Mouse (Mus musculus) retina, adult 2 months (tissue): ENCODE measurements around the gene Golph3.

Experiments used
- DNase-seq: peaks from one replicate; pipeline ENCODE4 v3.0.0-alpha.2; 2012; ENCODE audit warnings: low read depth, low spot score

Gene Golph3

DNA sequence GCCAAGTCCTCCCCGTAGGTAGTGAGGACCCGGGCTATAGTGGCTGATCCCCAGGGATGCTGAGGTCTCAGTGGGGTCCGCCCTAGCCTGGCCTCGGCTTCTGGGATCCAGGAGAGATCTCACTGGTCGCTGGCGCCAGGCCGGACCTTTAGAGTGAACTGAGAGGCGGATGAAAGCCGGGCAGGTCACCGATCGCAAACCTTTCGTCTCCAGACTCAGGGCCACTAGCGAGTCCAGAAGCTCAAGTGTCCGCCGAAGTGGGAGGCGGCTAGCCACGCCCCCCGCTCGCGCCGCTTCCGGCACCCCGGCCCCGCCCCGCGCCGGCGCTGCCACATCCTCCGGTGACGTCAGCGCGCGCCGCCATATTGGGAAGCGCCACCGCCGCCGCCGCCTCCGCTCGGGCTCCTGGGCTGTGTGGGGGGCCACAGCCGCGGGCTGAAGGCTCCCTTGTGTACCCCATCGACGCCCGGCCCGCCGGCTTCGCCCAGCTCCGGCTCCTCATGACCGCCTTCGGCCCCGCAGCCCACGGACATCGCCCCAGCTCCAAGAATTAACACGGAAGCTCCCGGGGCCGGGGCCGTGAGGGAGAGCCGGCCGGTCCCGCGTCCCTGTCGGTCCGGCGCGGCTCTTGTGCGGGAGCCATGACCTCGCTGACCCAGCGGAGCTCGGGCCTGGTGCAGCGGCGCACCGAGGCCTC is at the start of gene Golph3:
TSS of gene Golph3 (plus strand) at position 360 of the 697 bp plus-strand sequence.
- peak; percentile 80 for DNase-seq

DNA sequence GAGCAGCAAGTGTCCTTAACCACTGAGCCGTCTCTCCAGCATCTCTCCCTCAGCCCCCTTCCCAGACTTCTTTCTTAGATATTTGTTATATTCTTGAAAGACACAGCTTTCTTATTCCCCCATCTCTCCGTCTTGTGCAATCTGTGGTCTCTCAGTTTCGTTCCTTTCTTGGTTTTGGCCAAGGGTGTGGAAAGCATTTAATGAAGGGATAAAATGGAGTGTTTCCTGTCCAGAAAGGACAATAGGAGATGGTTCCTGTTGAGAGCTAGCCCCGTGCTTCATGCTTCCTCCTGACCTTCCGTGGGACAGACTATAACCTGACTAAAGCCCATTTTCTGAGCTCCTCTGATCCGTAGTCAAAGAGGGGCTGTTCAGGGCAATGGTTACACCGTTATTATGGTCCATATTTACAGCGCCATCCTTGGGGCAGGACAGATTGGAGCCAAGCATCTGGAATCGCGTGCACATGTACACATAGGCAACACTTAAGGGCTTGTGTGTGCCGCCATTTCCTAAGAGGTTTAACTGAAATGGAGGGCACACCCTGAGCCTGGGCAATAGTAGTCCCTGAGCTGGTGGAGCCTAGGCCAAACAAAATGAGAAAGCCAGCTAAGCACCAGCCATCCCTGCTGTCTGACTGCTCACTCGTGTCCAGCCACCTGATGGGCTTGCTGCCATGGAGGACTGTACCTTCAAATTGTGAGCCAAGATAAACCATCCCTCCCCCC is 47.8 kb upstream of the Golph3 start:
- no peak for DNase-seq

DNA sequence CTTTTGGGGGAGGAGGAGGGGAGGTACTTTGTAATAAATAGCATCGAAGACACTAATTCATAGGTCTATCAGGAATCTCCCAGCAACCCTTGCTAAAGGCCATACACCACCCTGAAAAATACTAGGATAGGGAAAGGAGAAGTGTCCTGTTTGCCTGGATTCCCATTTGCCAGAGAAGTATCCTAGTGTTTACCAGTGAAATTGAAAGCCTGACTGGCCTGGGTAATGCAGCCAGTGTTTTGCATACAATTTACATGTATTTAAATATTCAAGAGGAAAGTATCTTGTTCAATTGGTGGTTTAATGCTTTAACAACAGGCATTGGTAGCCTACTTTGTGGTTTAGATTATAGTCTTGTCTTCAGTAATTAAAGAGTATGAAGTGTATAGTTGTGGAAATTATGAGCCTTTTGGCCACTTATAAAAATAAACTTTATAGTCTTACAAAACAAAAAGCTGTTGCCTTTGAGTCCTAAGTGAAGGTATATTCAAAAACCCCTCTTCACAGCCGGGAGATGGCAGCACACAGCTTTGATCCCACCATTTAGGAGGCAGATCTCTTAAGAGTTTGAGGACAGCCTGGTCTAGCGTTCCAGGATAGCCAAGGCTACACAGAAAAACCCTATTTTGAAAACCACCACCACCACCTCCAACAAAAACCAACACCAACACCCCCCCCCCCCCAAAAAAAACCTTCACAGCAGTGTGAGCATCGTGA is 47.0 kb upstream of the Golph3 start:
- no peak for DNase-seq

DNA sequence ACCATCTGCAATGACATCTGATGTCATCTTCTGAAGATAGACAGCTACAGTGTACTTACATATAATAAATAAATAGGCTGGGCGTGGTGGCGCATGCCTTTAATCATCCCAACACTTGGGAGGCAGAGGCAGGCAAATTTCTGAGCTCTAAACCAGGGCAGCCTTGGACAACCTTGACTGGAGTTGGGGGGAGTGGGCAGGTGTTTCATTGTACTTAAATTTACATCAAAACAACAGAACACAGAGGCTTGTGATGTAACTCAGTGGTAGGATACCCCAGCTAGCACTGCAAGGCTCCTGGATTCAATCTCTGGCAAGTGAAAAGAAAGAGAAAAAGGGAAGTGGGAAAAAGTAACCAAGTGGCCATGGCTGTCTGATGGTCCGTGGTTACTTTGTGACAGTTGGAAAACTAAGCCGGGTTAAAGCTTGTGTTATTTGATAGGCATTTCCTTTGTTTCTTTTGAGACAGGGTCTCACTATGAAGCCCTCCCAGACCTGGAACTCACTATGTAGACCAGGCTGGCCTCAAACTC is 46.1 kb upstream of the Golph3 start:
- no peak for DNase-seq

DNA sequence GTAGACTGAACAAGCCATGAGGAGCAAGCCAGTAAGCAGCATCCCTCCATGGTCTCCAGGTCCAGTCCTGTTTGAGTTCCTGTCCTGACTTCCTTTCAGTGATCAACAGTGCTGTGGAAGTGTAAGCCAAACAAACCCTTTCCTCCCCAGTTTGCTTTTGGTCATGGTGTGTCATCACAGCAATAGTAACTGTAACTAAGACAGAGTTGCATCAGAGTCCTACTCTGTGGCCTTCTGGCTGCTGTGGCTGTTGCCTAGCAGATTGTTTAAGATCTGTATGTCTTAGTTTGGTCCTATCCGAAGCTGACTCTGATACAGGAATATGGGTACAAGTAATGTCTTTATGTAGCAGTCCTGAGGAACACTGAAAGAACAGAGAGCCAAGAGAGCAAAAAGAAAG is 41.4 kb upstream of the Golph3 start:
- DNase-seq: no peak

DNA sequence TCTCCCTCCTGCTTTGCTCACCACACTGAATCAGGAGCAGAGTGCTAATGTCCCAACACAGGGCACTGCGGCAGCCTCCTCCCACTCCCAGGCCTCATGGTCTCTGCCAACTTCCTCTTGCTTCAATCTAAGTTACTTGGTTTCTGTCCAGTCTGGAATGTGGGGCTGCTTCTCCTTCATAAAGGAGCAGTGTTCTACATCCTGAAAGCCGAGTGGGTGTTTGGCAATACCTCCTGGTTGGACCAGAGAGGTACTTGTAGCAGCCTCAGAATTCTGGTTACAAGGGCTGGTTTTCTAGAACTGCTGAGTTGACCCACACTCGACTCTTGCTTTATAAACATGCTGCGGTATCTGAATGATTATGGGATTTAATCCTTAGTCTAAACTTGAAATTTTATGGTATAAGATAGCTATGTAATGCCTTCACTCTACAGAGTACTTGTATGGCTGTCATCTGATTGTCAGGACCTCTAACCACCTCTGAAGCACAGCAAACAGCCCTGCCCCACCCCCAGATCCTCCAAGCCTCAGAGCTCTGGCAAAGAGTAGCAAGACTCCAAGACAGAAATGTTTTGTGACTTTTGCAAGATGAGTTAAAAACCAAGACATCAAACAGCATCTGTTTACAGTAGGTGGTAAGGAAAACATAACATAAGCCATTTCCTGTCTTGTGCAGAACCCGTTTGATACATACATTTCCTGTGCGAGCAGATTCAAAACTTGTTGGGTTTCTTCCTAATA is 36.3 kb upstream of the Golph3 start:
- DNase-seq: no peak

DNA sequence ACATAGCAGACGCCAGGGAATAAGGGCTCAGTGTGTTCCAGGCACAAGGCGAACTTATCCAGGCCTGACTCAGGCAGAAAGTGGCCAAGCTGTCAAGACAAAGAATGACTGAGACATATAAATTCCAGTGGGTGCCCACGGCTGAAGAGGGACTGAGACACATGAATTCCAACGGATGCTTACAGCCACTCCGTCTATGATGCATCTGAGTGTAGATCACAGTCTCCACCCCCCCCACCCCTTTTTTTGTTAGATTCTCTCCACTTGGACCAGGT is 35.8 kb upstream of the Golph3 start:
- no peak for DNase-seq

DNA sequence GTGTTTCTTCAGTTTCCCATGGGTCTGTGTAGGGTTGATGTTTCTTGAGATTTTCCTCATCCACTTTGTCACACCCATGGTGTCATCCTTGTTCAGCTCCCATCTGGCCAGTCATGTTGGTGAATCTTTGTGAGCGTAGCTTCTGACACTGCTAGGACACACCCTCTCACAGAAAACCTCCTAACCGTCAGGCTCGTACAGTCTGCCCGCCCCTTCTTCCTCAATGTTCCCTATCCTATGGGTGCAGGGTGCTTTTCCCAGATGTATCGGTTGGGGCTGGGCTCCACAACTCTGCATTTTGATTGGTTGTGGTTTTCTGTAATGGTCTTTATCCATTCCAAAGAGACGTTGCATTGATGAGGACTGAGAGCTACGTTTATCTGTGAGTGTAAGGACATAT is 30.9 kb upstream of the Golph3 start:
- DNase-seq: no peak

DNA sequence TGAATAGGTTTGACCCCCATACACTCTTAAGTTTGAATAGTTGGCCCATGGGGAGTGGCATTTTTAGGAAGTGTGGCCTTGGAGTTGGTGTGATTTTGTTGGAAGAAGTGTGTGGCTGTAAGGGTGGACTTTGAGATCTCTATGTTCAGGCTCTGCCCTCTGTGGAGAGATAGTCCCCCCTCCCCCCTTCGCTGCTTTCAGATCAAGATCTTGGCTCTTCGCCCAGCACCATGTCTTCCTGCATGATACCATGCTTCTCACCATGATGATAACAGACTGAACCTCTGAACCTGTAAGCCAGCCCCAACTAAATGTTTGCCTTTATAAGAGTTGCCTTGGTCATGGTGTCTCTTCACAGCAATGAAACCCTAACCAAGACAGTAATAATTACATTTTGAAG is 29.5 kb upstream of the Golph3 start:
- DNase-seq: no peak

DNA sequence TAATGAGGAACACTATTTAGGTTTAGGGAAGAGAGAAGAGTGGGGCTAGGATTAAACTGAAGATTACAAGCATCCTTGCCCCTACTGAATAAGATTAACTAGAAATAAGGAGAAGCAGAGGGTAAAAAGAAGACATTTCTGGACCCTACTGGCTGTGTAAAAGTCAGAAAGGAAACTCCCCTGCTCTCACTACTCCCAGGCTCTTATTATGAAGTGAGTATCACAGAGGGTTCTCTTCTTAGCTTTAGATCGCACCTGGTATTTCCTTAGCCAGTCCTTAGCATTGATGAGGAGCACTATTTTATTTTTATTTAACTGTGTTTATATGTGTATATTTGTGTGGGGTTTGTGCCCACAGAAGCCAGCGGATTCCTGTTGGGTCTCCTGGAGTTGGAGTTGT is 25.0 kb upstream of the Golph3 start:
- no peak for DNase-seq

DNA sequence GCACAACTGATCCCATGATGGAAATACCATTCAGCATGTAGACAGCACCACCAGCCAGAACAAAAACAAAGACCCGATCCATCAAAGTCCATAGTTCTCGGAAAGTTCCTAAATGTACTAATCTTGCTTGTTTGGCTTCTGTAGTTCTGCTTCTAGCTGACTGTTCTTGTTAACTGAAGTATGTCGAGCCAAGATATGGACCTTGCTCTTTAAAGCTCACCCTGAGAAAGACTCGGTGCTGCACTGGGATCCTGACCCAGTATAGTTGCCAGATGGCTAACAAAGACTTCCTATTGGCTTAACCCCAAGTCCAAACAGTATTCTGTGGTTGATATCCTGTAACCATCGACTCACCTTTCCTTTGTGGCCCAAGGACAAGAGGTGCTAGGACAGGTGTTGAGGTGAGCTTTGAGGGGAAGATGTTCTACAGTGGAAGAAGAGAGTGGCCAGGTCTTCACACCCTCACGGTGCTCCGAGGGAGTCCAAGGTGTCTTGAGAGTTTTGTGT is 23.0 kb upstream of the Golph3 start:
- no peak for DNase-seq

DNA sequence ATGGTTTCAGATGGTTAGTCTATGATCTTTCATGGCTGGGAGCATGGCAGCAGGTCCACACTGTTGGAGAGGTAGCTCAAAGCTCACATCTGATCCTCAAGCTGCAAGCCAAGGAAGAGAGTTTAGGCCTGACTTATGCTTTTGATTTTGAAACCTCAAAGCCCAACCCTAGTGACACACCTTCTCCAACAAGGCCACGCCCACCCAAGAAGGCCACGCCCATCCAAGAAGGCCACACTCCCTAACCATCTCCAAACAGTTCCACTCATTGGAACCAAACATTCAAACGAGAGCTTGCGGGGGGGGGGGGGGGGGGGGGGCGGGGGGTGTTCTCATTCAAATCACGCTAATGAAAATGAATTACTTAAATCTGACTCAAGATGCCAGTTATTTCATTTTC is 19.5 kb upstream of the Golph3 start:
- no peak for DNase-seq

DNA sequence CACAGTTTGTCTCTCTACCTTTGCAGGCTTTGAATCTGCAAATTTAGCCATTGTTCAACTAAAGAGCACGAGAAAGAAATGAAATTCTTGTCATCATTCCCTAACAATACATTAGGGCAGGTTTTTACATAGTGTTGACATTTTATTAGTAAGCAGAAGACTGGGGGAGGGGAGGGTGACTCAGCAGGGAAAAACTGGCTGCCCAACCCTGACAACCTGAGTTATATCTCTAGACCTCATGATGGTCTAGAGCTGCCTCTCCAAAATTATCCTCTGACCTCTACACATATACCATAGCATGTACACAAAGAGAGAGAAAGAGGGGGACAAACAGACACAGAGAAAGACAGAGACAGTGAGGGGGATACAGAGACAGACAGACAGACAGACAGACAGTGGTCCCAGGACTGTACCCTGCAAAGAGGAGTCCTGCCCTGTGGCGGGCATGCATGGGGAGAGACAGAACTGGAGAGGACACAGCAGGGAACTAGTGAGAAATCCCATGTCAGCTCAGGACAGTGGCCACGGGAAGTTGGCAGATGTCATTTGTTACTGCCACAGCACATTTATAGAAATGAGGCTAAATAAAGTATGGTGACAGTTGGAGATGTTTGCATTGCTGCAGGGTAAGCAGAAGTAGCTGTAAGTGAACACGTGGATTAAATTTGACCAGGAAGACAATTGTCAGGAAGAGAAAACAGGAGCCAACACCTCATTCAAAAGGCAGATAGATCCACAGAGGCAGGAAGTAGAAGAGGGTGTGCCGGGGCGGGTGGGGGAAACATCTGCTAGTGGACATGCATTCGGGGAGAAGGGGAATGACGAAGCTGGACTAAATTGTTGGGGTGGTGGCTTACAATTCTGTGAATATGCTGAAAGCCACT is 14.8 kb upstream of the Golph3 start:
- DNase-seq: no peak

DNA sequence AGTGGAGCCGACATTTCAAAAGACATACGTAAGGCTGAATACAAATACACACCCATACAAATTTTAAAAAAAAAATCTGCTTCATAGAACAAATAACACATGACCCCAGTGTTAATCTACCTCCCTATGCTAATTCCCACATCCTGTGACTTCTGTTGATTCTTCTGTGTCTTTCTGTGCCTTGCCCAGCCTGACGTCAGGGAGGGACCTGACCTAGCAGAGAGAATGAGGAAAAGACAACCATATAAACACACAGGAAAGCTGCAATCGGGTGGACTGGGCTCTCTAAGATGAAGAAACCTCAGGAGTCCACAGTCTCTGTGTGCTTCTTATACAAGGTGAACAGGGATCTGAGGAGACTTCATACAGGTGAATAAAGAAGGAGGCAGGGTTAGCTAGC is 14.1 kb upstream of the Golph3 start:
- no peak for DNase-seq

DNA sequence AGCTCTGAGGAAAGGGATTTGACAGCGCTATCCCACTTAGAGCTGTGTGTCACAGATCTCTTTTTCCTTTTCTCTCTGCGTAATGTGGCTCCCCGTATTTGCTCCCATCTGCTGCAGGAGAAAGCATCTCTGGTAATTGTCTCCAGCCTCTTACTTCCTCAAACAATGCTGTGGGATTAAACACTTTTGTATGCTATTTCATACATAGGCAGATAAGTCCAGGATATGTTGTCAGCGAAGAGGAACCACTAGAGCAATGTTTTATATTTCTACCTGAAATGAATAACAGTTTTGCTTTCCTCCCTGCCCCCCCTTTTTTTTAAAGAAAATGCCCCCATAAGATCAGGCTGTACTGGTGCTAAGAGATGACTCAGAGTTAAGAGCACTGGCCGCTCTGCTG is 12.7 kb upstream of the Golph3 start:
- no peak for DNase-seq

DNA sequence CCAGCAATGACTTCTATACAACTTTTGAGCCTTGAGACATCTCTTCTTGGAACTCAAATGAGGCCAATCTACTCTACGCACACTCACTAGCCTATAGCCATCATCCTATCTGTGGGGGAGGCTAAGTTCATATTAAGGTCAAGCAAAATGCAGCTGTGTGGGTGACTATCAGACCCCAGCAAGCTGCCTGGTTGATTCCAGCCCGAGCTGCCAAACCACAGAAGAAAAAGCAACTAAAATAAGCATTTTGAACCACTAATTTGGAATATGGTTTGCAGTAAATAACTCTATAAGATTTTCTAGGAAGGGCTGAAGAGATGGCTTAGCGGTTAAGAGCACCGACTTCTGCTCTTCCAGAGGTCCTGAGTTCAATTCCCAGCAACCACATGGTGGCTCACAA is 10.6 kb upstream of the Golph3 start:
- DNase-seq: no peak

DNA sequence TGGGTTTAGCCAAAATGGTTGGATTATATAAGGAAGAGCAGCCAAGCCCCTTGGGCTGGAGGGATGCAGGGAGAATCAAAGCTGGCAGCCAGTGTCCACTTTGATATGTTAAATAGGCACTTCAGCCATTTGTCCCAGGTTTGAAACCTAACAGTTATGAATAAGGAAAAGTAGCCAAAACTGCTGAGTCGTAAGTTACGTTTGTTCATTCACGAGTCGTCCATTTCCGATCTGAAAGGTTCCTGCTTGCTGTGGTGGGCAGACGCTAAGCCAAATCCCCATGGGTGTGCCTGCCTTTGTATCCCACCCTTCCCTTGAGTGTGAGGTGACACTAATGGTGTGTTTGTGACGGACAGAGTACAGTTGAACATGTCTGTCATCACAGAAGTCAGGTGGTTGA is 9.8 kb upstream of the Golph3 start:
- no peak for DNase-seq

DNA sequence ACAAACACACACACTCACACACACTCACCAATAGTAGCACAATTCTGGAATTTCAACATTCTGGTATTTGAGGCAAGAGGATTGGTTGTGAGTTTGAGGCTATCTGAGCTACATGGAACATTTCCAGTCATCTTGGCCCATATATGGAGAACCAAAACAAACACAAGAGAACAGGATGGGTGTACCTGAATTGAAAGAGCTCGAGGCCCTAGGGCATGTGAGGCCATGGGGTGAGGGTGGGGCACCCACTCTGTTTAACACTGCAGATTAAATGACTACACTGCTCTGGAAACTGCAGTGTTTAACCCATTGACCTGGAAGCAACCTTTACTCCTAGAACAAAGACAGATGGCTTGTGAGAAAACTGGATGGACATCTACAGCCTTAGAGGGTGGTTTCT is 8.0 kb upstream of the Golph3 start:
- DNase-seq: no peak

DNA sequence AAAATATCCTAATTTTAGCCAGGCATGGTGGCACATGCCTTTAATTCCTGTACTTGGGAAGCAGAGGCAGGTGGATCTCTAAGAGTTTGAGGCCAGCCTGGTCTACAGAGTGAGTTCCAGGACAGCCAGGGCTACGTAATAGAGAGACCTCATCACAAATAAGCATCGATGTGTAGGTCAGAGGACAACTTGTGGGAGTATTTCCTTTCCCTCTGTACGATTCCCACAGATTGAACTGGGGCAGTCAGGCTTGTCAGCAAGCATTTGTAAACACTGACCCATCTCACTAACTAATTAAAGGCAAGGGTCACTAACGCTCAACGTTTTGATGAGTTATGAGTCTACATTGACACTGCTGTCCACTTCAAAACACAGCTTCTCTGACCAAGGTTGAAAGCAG is 6.7 kb upstream of the Golph3 start:
- DNase-seq: no peak

DNA sequence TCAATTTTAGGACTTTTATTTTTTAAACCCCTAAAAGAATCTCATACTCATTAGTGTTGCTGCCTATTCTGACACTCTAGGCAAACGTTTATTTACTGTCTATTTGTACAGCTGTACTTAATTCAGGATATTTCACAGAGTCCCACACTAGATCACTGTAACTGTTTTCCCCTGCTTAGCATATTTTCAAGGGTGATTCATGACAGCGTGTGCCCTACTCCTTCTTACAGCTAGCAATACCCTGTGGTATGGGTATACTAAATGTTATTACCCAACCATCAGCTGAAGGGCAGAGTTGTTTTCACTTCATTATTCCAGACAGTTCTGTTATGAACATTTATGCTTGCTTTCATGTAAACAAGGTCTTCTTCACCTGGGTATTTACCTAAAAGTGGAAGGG is 5.3 kb upstream of the Golph3 start:
- no peak for DNase-seq

DNA sequence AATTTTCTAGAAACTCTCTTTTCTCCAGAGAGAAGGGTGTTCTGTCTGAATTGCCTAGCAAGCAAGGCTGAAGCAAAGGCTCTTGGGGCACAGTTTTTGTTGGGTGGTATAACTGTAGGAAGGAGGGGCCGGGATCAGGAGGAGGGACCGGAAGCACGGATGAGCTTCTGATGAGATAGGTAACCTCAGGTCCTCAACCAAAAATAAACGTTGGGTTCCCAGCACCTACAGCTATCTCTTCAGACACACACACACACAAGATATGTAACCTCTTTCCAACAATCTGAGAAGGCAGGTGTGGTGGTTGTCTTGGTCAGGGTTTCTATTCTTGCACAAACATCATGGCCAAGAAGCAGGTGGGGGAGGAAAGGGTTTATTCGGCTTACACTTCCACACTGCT is 4.0 kb upstream of the Golph3 start:
- no peak for DNase-seq
